Mouse (Mus musculus): Measurements from ENCODE around the gene Plaa.

Gene Plaa

GRCm38 (mm10) chr4:94554955-94555494 lies 48.0 kb downstream of the Plaa start:
- no peak for DNase-seq

- no peak for DNase-seq
These were observed 58.7 kb downstream of the Plaa start for GRCm38 (mm10) chr4:94544321-94544720.

- no peak for DNase-seq
These were observed 60.0 kb downstream of the Plaa start for GRCm38 (mm10) chr4:94543041-94543440.

- no peak for DNase-seq
These were observed 69.8 kb downstream of the Plaa start for GRCm38 (mm10) chr4:94533205-94533604.

- DNase-seq = no peak
These were observed 73.6 kb downstream of the Plaa start for GRCm38 (mm10) chr4:94529448-94529847.

- peak; percentile 14 for DNase-seq
These were observed 79.7 kb downstream of the Plaa start for GRCm38 (mm10) chr4:94523321-94523720.

GRCm38 (mm10) chr4:94517631-94518030 lies 85.4 kb downstream of the Plaa start:
- peak; percentile 23 for DNase-seq
